Mouse (Mus musculus) gastrocnemius, postnatal 25 days (tissue): Measurements from ENCODE around the gene Shkbp1. TPM values are rescaled to one million over a fixed set of nuclear protein-coding genes. Genes with fewer than 3 reads are reported as not detected.
A peak's percentile ranks its signal among the peaks of the same experiment; 100 is the strongest.

Experiments used
- DNase-seq: peaks from one replicate; pipeline ENCODE4 v3.0.0; 2022
- total RNA-seq, 2 experiments: library from RNA; stranded (reverse); gene quantifications; 1 replicate in 1 of 2; 2 replicates in 1 of 2; pipeline ENCODE4 v1.2.3; 2021

The Shkbp1 gene
- total RNA-seq, 2 experiments from 2014 or later: 1.00 to 3.1 TPM

GRCm38 (mm10) chr7:27366082-27366844 is 10.4 kb upstream of the Shkbp1 start:
- DNase-seq: no peak

GRCm38 (mm10) chr7:27364379-27364778 is 8.6 kb upstream of the Shkbp1 start:
- no peak for DNase-seq

- peak; percentile 98 for DNase-seq
Observed at GRCm38 (mm10) chr7:27361283-27361946, 5.6 kb upstream of the Shkbp1 start.

GRCm38 (mm10) chr7:27360749-27361148 is 4.9 kb upstream of the Shkbp1 start:
- DNase-seq: no peak

DNA sequence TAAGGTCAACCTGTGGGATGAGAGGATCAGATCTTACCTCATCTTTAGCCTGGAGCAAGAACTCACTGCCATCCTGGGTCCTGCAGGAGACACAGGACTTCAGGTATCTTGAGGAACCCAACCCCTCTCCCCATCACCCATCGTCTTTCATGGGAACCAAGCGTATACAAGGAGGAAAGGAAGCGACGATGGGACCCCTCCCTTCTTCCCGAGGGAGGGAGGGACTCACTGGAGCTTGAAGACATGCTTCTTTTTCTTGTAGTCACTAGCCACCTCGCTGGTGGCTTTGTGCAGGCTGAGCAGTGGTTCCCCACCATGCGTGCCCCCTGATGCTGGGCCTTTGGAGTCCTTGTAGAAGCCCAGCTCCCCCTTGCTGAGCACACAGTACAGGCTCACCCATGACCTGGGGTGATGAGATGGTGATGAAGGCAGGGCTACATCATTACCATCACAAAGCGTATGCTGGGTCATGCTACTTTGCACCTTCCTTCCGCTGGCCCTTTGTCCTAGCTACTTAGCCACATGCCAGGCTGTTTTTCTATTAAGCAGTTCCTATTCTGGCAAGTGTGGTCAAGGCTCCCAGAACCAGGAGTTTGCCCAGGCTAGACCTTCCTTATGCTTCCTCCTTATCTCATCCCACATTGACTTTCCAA is 4.0 kb upstream of the Shkbp1 start:
- no peak for DNase-seq

DNA sequence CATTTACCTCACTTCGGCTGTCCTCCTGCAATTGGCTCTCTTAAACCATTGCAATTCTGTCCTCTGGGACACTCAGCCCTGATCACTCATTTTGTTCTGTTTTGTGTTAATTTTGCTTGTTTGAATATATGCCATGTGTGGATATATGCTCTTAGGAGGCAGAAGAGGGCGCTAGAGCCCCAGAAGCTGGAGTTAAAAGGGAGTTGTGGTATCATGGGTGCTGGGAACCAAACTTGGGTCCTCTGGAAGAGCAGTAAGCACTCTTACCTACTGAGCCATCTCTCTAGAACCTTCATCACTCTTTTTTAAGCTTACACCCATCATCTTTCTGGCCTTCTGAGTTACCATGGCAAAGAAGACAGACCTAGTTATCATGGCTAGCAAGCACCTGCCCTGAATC is 3.3 kb upstream of the Shkbp1 start:
- no peak for DNase-seq

DNA sequence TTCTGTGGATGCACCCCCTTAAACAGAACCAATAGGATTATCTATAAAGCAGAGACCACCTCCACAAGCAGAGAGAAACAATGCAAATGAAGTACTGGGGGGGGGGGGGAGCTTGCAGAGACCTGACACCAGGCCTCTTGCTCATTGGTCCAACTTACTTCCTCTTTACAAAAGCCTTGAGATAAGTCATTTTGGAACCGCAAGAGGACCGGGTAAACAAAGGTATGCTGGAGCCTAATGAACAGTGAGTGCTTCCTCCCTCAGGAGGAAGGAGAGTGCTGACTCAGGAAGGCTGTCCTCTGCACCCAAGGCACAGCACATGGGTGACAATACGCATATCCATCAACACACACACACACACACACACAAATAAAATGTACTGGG is 1.8 kb upstream of the Shkbp1 start:
- no peak for DNase-seq

- no peak for DNase-seq
Observed at GRCm38 (mm10) chr7:27356861-27357594, 1.2 kb upstream of the Shkbp1 start, which contains the start of gene Gm20479. TSS of gene Gm20479 (minus strand) at chr7:27357419.

- DNase-seq: no peak
Observed at GRCm38 (mm10) chr7:27356248-27356647, 429 bp upstream of the Shkbp1 start.

GRCm38 (mm10) chr7:27355261-27355660 is 558 bp downstream of the Shkbp1 start:
- DNase-seq: no peak

- DNase-seq: no peak
Observed at GRCm38 (mm10) chr7:27354783-27355182, 1.0 kb downstream of the Shkbp1 start.

DNA sequence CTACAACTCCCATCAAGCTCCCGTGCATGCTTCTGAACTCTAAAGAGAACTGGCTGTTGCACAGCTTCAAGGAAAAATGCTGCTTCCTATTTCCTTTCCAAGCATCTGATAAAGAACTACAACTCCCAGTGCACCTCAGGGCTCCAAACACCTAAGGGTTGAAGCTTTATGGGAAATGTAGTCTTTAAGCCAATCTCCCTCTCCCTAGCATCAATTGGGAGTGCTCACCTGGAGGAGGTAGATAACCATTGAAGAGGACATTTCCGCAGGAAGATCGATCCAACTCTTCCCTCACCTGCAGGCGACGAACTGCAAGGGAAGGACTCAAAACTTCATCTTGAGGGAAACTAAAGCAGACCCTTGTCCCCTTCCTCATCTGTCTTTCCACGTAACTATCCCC is 1.7 kb downstream of the Shkbp1 start:
- no peak for DNase-seq

- no peak for DNase-seq
Observed at GRCm38 (mm10) chr7:27345444-27345843, 10.4 kb downstream of the Shkbp1 start.

DNA sequence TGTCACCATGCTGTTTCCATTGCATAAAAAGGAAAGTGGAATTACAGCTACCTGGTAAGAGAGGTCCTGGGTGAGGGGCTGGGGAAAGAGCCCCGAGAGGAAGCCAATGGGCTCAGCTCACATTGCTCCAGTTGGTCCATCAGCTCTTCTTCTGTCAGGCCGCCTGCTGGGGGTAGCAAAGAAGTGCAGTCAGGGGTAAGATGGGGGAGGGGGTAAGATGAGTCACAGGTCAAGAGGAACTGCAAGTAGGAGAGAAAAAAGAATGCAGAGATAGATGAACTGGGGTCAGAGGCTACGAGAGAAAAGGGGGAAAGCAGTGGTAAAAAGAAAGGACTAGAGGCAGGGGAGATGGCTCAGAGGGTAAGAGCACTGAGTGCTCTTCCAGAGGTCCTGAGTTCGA is 13.2 kb downstream of the Shkbp1 start:
- no peak for DNase-seq

DNA sequence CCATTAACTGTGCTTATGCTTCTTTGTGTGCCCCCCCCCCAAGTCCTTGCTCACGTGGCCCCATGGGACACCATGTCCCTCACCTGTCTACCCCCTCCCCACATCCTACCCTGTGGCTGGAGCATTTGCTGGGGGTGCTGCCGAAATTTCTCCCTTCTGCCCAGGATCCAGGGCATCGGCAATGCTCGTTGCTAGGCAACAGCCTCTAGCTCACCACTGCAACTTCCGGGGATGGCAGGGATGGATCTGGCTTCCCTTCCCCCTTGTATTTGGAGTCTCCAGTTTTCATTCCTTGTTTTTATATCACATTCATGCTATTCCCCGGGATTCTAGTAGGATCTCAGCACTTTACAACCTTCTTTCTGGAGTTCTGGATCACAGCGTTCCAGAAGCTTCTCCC is 16.3 kb downstream of the Shkbp1 start:
- DNase-seq: no peak

DNA sequence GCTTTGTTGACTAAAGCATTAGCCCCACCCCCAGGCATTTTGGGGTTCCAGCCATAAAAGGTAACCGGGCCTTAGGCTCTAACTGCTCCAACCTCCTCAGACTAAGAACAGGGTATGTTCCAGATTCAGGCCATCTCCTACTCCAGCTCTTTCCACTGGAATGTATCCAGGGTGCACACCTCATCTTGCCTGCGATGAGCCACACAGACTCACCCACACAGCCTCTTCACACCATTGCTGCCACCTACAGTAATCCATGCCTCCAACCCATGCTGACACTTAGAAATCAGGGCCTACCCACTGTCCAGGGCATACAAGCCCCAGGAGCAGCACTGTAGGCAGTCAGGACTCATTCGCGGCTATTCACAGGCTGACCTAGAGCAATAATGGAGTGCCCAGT is 16.7 kb downstream of the Shkbp1 start:
- no peak for DNase-seq

- no peak for DNase-seq
Observed at GRCm38 (mm10) chr7:27337175-27337853, 18.5 kb downstream of the Shkbp1 start, which contains the start of gene Ltbp4. TSS of gene Ltbp4 (minus strand) at chr7:27337692.

DNA sequence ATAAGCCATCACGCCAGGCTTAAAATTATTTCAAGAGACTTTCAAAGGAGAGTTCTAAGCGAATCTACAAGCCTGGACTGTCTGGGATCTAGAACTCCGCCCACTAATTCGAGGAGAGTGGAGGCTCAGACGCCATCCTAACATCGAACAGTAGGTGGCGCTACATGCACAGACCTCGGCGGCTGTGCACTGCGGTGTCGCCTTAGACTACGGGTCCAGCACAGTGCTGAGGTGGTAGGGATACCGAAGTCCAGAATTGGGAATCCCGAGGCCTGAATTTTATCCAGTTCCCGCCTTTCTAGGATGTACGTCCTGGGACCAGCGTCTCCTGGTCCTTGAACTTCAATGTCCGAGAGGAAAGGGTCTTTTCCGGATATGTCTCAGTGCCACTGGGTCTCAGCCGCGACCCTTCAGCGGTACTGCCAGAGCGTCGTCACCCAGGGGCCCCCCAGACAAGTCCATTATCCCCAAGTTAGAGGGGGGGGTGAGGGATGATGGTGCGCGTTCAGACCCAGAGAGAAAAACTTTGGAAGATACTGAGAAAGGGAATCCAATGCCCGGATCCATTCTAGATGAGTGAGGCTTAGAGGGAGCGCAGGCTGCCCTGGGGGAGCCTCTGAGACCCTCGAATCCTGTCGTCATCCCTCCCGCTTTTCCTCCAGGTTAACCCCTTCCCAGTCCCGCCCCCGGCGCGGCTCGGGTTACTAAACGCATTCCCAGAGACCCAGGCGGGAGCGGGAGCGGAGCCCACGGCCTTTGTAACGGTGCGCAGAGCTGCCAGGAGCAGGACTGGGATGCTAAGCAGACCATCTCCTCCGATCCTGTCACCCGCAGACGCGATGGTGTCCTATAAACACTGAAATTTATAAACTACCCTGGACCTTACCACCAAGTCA is 19.6 kb downstream of the Shkbp1 start:
- peak; percentile 83 for DNase-seq

GRCm38 (mm10) chr7:27335011-27335720 is 20.7 kb downstream of the Shkbp1 start:
- no peak for DNase-seq

DNA sequence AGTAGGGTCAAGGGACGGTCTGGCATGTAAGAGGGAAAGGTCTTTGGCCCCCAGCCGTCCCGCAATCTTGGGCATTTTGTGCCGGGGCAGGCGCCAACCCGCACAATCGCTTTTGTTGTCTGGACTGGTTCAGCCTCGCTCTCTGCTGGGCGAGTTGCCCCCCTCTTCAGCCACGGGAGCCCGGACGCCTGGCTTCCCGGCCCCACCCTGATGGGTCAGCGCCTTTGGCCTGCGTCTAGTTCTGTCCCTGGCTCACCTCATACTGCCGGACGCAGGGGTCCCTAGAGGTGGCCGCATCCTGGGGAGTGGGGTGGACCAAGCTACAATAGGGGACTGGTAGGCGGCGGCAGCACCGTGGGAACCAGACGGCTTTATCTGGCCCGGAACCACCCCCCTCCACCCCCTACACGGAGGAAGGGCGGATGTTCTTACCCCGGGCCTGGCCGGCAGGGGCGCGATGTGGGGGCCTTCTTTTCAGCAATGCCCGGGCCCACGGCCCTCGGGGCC is 21.4 kb downstream of the Shkbp1 start:
- peak; percentile 78 for DNase-seq
